Mouse (Mus musculus) small intestine, adult 2 months (tissue): ENCODE data around the gene Meiob.

Experiments used
- CTCF ChIP-seq: fragments of 200-500 bp; IDR thresholded peaks from 2 replicates; pipeline ENCODE4 v1.5.1; 2012; ENCODE audit warnings: low read depth, mild to moderate bottlenecking, control low read depth, inconsistent platforms, low read length, moderate library complexity, mixed read lengths; ENCODE audit not compliant: insufficient replicate concordance, insufficient read length; ENCODE audit errors: extremely low read depth
- POLR2A ChIP-seq: fragments of 200-500 bp; IDR thresholded peaks from 2 replicates; pipeline ENCODE4 v1.6.1; 2012; ENCODE audit warnings: low read depth, mild to moderate bottlenecking, control low read depth, inconsistent platforms, low read length, moderate library complexity

DNA sequence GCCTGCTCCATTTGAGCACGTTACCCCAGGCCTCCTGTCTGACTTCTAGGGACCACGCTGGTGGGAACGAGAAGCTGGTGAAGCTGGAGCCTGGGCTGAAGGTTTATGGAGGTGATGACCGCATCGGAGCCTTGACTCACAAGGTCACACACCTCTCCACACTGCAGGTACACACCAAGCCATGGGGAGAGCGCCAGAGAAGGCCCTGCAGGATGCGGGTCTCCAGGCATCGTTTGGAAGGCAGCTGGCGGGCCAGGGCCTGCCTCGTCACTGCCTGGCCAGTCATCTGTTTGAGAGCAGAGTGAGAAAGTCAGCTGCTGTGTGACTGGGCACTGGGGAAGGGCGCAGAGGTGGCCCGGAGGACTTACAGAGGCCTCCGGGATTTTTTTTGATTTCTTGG, 52.5 kb downstream of the Meiob start:
- TF ChIP-seq POLR2A (no peak), CTCF (no peak)
